Mouse (Mus musculus) erythroblast, adult 5-6 weeks (primary cell): Measurements from ENCODE around the gene Tbck. TPM values are rescaled to one million over a fixed set of nuclear protein-coding genes. Genes with fewer than 3 reads are reported as not detected.

Experiments
- ATAC-seq: replicated peaks from 2 replicates; pipeline ENCODE4 v1.8.0; 2016; ENCODE audit warnings: moderate number of reproducible peaks, mild to moderate bottlenecking, moderate TSS enrichment, inconsistent platforms; ENCODE audit not compliant: poor library complexity, low FRiP score, severe bottlenecking
- total RNA-seq, 2 experiments: library from RNA; stranded (forward) in 1 of 2; stranded (reverse) in 1 of 2; fragments of 150-400 nt in 1 of 2; fragments of 200-764, 138-1000 nt in 1 of 2; gene quantifications; 2 replicates each; pipeline versions ENCODE4 v1.2.3 to v1.2.4; 2015 to 2017; ENCODE audit warnings: low replicate concordance in 2 of 2

Gene Tbck
- 4.0 and 6.5 TPM in 2 replicates for total RNA-seq (2015; ENCODE audit: low replicate concordance)
- 4.6 and 5.0 TPM in 2 replicates for total RNA-seq (2017; ENCODE audit: low replicate concordance)

DNA sequence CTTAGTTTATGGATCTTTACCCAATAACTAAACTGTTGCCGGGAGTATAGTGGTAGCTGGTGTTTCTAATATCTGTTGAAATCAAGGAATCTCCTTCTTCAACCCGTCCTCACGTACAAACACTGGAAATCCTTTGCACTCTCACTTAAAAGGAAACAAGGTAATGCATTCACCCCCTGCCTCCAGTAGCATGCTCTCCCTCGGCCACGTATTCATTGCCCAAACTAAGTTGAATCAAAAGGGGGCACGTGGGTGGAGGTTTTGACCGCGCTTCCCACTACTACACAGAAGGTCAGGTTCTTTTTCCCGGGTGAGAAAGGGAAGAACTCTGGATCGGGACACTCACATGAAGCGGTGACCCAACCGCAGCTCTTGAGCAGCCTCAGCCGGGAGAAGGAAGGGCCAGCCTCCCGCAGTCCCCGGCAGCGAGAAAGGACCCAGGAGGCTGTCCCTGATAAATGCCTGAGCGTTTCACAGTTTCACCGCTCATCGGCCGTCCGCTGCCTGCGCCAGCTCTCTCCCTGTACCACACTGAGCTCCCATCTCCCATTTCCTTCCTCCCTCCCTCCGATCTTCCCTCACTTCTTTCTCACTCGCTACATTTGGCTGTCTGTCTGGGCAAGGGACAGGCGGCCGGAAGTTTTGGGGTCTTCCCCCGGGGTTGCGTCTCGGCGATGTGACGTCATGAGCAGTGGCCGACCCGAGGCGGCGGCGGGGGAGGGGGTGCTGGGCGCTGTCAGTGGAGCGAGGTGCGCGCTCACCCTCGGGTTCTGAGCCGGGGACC is at the start of gene Tbck:
Gene Tbck, plus strand, starts transcription at position 698 of the 784 bp plus-strand sequence.
- peak; percentile 96 for ATAC-seq

DNA sequence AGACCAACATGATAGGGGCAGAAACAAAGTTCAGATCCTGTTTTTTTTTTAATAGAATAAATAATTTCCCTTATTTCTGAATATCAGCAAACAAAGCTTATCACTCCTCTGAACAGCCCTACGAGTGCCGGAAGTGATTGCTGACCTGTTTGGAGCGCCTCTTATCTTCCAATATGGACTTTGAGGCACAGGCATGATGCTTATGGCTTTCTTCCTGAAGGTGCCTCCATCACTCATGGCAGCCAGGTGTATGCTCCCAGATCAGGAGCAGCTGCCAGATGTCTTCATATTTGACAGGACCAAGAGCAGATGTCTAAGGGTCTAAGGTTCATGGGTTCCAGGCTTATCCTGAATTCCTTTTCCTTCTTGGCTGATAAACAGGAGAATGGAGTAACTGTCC is 46.9 kb upstream of the Tbck start:
- ATAC-seq: no peak

DNA sequence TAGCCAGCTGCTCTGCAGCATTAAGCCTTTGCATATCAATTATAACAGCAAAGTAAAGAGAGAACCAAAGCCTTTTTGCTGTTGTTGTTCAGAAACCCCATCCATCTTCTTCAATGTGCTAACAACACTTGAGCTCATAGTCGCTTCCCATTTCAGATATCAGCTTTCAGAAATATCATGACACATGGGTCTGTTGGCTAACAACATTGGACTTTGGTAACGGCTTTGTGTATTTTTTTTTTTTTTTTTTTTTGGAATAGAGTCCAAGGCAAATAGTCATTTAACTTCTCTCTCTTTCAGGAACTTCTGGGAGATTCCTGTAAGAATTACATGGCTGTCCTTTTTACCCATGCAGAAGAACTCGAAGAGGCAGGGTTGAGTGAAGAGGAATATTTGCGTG is 39.9 kb upstream of the Tbck start:
- ATAC-seq: no peak

DNA sequence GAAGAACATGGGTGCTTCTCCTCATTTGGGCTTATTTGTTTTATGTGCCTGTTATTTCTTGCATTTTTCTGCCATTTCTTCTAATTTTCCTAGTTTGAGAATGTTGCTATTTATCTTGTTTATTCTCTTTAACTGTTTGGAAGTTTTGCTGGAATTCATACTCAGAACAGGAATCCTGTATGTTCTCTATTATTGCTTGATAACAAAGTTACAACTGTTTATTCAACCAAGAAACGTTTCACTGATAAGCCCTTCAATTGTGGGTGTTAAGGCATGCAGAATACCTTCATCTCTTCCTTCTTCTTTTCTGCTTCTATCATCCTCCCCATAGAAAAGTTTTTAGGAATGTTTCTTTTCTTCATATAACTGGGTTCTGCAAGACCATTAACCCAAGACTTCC is 37.1 kb upstream of the Tbck start:
- ATAC-seq: no peak

DNA sequence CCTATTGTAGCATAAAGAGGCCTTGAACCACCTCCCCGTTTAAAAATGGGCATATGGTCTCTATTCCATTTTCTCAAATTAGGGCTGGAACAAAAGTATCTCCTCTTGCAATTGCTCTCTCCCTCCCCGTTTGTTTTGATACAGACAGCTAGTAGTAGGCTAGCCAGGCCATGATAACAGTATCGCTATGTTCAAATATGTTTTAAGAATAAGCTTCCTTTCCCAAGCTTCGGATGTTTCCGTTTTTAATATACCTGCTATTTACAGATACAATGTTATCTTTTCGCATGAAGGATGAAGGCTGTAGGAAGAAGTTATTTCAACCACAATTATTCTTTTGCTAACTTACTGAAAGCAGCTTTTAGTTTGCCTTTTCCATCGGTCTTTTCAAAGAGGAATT is 34.6 kb upstream of the Tbck start:
- no peak for ATAC-seq

DNA sequence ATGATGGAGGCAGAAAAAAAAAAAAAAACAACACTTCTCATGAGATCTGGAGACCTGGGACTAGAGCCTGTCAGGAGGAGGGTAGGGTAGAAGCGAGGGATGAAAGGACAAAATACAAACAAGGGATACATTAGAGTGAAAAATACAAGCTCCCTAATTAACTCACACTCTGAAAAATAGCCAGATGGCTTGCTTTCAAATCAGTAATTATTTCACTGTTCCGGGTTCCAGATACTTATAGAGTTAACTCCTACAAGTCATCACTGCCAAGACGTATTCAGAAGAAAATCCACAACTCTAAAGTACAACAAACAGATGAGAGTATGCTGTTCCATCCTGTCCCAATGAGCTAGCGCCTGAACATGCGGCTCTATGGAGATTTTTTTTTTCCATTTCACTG is 33.8 kb upstream of the Tbck start:
- ATAC-seq: no peak

DNA sequence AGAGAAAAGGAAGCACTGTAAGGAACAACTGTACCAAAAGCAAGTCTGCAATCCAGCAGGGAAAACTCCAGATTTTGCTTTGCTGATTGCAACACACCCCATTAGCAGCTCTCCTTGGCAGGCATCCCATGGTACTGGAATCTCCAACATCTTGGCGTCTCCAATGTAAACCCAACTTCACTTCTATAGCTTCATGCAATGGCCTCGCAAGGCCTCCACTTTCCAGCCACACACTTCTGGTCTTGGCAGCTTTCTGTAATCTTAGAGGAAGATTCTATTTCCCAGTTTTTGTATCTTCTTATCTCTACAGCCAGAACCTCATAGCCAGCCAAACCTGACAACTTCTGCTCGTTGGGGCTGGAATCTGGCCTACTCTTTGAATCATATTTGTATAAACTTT is 32.2 kb upstream of the Tbck start:
- no peak for ATAC-seq

DNA sequence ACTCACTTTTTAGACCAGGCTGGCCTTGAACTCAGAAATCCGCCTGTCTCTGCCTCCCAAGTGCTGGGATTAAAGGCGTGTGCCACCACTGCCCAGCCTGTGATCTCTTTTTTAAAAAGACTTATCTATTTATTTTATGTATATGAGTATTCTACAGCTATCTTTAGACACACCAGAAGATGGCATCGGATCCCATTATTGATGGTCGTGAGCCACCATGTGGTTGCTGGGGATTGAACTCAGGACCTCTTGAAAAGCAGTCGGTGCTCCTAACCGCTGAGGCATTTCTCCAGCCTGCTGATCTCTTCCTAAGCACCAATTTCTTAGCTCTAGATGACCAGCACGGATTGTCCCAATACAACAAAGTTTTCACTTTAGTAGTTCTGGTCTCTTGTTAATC is 30.0 kb upstream of the Tbck start:
- no peak for ATAC-seq

DNA sequence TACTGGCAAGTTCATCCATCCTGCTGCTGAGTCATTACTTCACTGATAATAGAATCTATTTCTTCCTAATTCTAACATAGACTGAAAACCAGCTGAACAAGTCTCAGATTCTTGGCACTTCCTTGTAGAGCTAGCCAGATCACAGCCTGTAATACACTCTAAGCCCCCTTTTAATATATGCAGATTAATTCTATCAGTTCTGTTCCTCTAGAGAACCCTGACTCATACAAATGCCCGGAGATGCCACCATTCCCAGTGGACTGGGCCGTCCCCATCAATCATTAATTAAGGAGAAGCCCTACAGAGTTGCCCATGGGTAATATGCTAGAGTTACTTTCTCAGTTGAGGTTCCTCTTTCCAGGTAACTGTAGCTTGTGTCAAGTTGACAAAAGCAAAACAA is 28.0 kb upstream of the Tbck start:
- no peak for ATAC-seq

DNA sequence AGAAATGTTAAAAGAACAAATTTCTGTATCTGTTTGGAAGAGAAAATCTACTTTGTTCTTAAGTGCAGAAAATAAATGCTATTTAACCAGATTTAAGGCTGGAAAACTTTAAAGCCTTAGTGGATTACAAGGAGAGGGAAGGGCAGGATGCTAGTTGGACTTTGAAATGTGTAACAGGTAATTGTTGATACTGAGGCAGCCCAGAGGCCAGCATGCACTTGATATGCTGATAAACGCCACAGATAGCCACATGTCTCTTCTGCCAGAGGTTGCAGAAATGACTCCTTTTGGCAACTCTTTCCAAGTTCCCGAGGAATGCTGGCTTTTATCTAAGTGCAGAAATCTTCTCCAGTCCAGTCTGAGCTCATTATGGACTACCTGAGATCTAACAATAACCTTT is 6.5 kb upstream of the Tbck start:
- no peak for ATAC-seq

DNA sequence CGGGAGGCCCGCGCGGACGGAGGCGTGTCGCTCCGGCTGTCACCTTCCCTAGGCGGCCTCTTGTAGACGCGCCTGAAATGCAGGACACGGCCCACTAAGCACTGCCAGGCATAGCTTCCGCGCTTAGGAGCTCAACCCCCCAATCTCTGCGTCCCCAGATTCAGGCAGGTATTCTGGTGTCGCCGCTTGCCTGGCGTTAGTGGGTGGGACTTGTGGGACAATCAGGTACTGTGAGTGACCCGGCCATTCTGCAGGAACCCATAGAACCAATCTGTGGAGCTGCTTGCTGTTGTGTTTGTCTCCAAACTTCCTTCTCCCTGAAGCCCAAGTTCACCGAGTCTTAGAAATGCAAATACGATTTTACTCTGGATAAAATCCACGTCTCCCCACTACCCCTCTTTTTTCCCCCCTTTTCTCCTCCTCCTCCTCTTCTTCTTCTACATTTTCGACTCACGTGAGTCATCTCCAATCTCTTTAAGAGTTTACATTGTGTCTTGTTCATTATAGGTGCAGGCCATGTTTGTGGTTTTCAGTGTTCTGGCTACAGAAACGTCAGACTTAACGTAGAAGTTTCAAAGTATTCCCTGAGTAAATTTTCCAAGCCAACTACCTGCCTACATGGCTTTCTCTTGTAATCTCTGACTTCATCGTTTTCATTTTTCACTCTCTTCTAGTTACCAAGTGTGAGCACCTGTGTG is 436 bp downstream of the Tbck start, which contains the start of gene Aimp1:
Gene Aimp1, minus strand, starts transcription at position 140 of the 698 bp plus-strand sequence.
- no peak for ATAC-seq

DNA sequence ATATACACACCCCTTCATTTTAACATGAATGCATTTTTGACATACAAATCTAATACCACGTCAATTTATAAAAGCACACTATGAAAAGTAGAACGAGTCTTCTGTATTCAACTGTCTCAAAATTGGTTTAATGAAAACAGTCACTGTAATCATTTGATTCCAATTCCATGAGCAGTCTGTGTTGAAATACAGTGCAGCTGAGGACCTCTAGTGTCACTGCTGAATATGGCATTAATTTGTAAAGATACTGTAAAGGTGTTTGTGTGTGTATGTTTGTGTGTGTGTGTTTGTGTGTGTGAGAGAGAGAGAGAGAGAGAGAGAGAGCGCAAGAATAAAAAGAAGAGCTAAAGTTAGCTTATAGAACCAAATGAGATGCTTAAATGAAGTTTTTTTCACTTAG is 17.4 kb downstream of the Tbck start:
- no peak for ATAC-seq

DNA sequence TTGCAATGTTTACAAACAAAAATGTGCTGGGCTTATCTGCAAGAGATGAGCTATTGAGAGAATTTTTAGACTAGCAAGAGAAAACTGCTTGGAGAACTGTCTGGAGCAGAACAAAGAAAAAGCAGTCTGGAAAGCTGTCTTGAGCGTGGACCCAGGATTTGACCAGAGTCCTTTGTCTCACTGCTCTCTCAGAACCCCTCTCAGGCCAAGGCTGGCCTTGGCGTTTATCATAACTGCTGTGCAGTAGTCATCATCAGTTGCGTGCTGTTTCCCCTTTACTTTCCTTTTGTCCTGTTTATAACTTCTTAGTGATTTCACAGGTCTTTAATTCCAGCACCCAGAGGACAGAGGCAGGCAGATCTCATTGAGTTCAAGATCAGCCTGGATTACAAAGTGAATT is 20.3 kb downstream of the Tbck start:
- no peak for ATAC-seq

DNA sequence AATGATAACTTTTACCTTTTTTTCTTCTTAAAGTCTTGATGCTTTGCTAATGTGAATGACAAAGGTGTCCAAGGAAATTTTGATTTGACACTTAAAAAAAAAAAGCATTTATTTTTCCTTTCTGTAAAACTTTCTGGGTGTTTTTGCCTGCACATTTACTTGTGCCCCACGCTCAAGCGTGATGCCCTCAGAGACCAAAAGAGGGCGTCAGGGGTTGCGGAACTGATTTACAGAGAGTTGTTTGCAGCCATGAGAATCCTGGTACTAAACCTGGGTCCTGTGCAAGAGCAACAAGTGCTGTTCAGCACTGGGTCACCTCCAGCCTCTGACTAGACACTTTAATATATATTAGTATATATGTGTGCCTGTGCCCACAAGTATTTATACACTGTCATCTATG is 23.0 kb downstream of the Tbck start:
- no peak for ATAC-seq

DNA sequence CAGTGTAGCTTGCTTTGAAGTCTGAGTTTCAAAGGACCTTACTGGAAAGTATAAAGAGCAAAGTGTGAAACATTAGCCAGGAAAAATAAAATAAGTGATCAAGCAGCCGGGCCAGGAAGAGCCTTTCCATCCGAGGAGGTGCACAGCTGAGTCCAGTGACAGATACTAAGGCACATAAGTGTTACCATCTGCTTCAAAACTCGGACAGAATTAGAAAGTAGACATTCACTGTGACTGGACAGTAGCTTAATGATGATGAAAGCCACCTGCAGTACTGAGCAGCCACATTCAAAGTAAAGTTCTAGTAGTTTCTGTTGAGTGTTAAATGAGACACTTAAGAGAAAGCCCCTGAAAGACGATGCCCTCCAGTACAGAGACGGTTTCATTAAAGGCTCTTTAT is 30.0 kb downstream of the Tbck start:
- ATAC-seq: no peak

DNA sequence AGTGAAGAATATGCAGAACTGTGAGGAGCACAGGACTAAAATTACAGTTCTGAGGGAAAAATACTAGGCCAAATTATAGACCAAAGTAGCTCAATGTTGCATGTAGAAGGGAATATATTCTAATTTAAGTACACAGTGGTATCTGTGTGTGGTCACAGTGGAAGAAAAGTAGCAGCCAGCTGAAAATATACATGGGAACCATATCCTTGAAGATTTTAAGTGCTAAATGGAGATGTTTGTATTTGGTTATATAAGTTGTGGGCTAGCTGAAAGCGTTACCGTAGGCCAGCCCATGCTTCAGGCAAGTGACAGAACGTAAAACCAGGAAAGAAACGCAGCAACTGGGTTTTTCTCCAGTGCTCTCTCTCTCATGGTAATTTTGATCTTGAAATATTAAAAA is 33.4 kb downstream of the Tbck start:
- no peak for ATAC-seq

DNA sequence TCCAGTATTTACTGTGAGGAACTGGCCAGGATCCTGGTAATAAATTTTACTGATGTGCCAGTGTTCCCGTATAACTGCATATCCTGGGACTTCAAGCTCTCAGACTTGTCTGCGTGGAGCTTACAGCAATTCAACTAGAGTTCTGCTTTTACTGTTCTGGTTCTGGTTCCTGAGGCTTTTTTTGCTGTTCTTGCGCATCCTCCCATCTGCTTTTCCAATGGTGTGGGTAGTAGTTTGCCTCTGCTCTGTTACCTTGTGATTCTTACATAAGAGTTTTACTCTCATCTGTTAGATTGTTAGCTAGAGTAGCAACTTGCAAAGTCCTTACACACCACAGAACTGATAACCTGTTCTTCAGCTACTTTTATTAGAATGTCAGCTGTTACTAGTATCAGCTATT is 40.4 kb downstream of the Tbck start:
- no peak for ATAC-seq

DNA sequence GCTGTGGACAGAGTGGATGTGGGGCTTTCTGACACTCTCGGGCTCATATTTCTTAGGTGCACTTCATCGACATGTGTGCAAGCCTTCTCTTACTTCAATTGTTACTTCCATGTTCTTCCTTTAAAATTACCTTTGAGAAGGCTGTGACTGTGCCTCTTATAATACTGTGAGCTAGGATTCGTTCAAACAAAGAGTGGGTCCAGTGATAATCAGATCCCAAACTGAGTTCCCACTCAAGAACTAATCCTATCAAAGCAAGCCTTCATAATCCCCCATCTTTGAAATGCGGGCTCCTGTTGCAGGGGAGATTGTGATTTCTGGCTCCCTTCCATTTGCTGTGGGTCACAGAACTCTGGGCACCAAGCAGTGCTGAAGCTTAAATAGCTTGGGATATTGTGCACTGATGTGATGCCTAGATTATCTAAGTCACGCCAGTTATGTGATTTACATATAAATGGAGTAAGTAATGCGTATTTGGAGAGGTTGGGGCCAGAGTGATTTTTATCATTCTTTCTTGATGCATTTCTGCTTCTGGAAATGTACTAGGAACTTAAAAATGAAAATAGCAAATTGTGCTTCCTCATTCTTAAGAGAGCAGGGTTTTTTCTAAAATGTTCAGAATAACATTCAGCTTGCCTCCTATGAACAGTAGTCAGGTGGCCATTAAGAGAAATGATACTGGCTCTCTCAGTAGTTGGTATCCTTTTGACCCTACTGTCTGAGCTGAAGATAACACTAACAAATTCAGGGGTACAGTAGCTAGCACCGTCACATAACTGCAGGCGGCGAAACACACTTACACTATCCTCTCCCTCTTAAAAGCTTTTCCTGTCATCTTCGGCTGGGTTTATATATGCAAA is 60.6 kb downstream of the Tbck start:
- ATAC-seq: no peak

DNA sequence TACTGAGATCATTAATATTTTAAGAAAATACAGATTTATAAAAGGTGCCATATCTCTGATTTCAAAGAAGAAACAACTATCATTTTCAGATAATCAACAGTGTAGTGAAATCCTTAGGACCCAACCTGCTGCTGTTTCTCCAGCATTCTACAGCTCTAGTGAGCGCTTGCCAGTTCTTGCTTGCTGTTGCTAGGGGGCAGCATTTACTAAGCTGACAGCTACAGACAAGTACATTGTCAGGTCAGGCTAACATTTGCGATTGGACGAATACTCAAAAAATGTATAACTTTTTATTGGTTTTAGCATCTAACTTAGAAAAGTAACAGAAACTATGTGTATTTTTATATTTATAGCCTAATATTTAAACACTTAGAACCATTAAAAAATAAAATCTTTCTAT is 63.1 kb downstream of the Tbck start:
- no peak for ATAC-seq

DNA sequence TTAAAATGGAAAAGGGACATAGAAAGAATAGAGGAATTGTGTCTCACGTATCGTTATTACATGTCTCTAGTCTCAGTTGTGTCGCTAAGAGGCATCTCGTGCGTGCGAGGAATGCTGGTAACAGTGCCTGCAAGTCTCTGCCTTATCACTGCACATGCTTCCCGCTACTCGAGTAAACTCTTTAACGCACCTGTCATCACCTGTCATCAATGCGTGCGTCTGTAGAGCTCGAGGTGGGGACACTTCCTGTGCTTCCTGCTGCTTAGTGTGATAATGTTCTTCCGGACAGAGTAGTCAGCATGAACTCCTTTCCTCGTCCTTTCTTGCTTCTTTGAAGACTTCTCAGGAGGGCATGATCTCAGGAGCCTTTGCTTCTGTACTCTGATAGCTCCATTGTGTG is 63.8 kb downstream of the Tbck start:
- 0 out of 2 replicates have a peak, but pooled peaks have one; percentile 43 for ATAC-seq
